In the genomic region with DNA sequence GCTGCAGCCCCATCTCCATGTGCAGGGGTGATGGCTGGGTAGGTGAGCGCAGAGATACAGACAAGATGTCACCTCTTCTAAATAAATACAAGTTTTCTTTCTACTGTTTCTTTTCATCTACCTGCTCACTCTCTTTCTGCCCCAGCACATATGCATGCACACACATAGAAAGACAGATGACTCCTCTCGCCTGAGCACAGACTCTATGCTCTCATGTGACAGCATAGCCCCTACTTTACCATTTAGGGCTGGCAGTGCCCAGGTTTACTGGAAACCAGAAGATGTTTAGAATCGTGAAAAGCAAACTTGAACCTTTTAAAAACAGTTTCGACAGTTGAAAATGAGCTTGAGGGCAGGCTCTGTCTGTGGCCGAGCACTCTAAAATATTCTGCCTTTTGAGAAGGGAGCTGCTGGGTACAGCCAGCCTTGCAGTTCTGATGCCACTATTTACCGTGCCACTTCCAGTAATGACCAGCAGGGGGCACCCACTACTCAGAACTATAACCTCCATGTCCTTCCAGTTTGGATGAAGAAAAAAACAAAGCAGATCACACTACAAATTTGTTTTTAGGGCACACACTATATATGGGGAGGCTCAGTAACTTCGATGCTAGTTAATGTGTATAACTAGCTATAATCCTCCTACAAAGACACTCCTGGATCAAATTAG, we compare ENCODE assay signal across 9 mouse cellular contexts. TPM values are rescaled to one million over a fixed set of nuclear protein-coding genes. Genes with fewer than 3 reads are reported as not detected.
A peak's percentile ranks its signal among the peaks of the same experiment; 100 is the strongest.
DNase-seq lines count a peak whose midpoint lies in the region; ATAC-seq and TF ChIP-seq lines count a peak whose summit lies in the region.
"Had no signal": no experiment of that assay in that cellular context is flagged by ENCODE, and none has a peak within 500 bp of the region (broad histone marks: within the 10 kb centered on the region; RNA-seq: fewer than 3 reads in every experiment).

No protein-coding gene starts in this region.

- WGBS in embryonic facial prominence, embryonic 11.5 days, result 35% methylated on average over 7 of the region's 7 CpGs

- TF ChIP-seq CTCF in layer of hippocampus, adult 2 months (conservative IDR thresholded peaks at IDR 0.05), result peak; percentile 100

- in situ Hi-C loops in ES-E14 (cut with MboI; ENCODE audit: low sequenced_read_pairs in 2 of 2, unreplicated experiment in 2 of 2), result loop anchor here (10.0 to 25.0 kb wide), 2 partner anchors 311 to 323 kb away; no protein-coding TSS in a partner anchor

- no peak overlapping the region for H3K4me2 ChIP-seq in embryonic facial prominence, embryonic 11.5 days (ENCODE audit: low read depth, low read length)
- H3K4me2 ChIP-seq: liver, embryonic 15.5 days had no signal

- peak; percentile 69 for DNase-seq in ES-E14 (ENCODE audit: low read depth, low spot score)
- DNase-seq in adrenal gland, postnatal 4 days (ENCODE audit: low spot score in 2 of 2), result peak; percentile 40 to 74
- DNase-seq in embryonic facial prominence, embryonic 11.5 days (ENCODE audit: low spot score), result peak; percentile 87
- peak; percentile 15 to 73 for DNase-seq in heart, adult 9 months (ENCODE audit: low spot score in 2 of 2)
- DNase-seq in layer of hippocampus, adult 2 months (ENCODE audit: low spot score in 2 of 2), result peak; percentile 83 to 91
- DNase-seq in lung, postnatal 14 days, result peak; percentile 77
- peak; percentile 93 to 94 for DNase-seq in right cerebral cortex, adult 2 months (ENCODE audit: low spot score in 2 of 2)
- peak; percentile 15 for DNase-seq in yolk sac, embryonic 10.5 days (ENCODE audit: low spot score)

- H3K27ac ChIP-seq in ES-E14 (ENCODE audit: insufficient read depth, low read depth, low read length, poor library complexity, severe bottlenecking), result no peak overlapping the region
- no peak overlapping the region for H3K27ac ChIP-seq in embryonic facial prominence, embryonic 11.5 days (replicated peaks; ENCODE audit: low read depth, low read length)
- no peak overlapping the region for H3K27ac ChIP-seq in layer of hippocampus, adult 2 months
- H3K27ac ChIP-seq: liver, embryonic 15.5 days had no signal

- ATAC-seq in embryonic facial prominence, embryonic 11.5 days (replicated peaks; ENCODE audit: insufficient number of reproducible peaks, low FRiP score, low TSS enrichment, low read depth), result no peak

- no peak overlapping the region for H3K4me3 ChIP-seq in ES-E14 (ENCODE audit: insufficient read depth in 1 of 2, low read depth in 1 of 2, low read length in 2 of 2, poor library complexity in 1 of 2, severe bottlenecking in 1 of 2)
- no peak overlapping the region for H3K4me3 ChIP-seq in embryonic facial prominence, embryonic 11.5 days (ENCODE audit: low read depth, low read length)
- no peak overlapping the region for H3K4me3 ChIP-seq in layer of hippocampus, adult 2 months
- H3K4me3 ChIP-seq: liver, embryonic 15.5 days had no signal

- no peaks in the 10 kb centered on the region for H3K27me3 ChIP-seq in embryonic facial prominence, embryonic 11.5 days (ENCODE audit: control insufficient read depth, insufficient read depth, low read length)
- H3K27me3 ChIP-seq: liver, embryonic 15.5 days had no signal

- no peak overlapping the region for H3K9ac ChIP-seq in ES-E14 (ENCODE audit: insufficient read depth, low read depth, low read length, poor library complexity, severe bottlenecking)
- no peak overlapping the region for H3K9ac ChIP-seq in embryonic facial prominence, embryonic 11.5 days (replicated peaks; ENCODE audit: low read length)
- H3K9ac ChIP-seq: liver, embryonic 15.5 days had no signal

- no peaks in the 10 kb centered on the region for H3K36me3 ChIP-seq in ES-E14 (ENCODE audit: control insufficient read depth, insufficient read depth, low read length, poor library complexity, severe bottlenecking)
- no peaks in the 10 kb centered on the region for H3K36me3 ChIP-seq in embryonic facial prominence, embryonic 11.5 days (replicated peaks; ENCODE audit: control insufficient read depth, insufficient read depth, low read depth, low read length)
- H3K36me3 ChIP-seq: liver, embryonic 15.5 days had no signal

- H3K4me1 ChIP-seq in ES-E14 (ENCODE audit: control insufficient read depth in 2 of 2, insufficient read depth in 2 of 2, low read length in 2 of 2, poor library complexity in 1 of 2), result no peaks in the 10 kb centered on the region
- no peaks in the 10 kb centered on the region for H3K4me1 ChIP-seq in embryonic facial prominence, embryonic 11.5 days (ENCODE audit: control insufficient read depth, insufficient read depth, low read length)
- H3K4me1 ChIP-seq: liver, embryonic 15.5 days had no signal

- no peaks in the 10 kb centered on the region for H3K9me3 ChIP-seq in ES-E14 (ENCODE audit: control insufficient read depth, insufficient read depth, low read depth, low read length)
- H3K9me3 ChIP-seq in embryonic facial prominence, embryonic 11.5 days (replicated peaks; ENCODE audit: control insufficient read depth, low read length), result no peaks in the 10 kb centered on the region
- H3K9me3 ChIP-seq: liver, embryonic 15.5 days had no signal

TF ChIP-seq in ES-E14, 5 proteins besides CTCF, POLR2A, EP300 and RAD21:
- TF ChIP-seq ZC3H11A (IDR thresholded peaks at IDR 0.05; ENCODE audit: borderline replicate concordance, low read depth, low read length), result peak; percentile 69; the same call in 1 of the 2 replicates
- no peak for TF ChIP-seq MAFK (IDR thresholded peaks at IDR 0.05; ENCODE audit: insufficient read depth, low read depth, low read length)

RNA-seq across cellular contexts. Expression of gene Gm17087, which starts 47.3 kb away (rescaled TPM):
- not detected in 2 replicates for total RNA-seq in ES-E14 (2012; rRNA removed)
- not detected for total RNA-seq in adrenal gland, postnatal 4 days (2021)
- polyA plus RNA-seq in embryonic facial prominence, embryonic 11.5 days (2014; fragmentation: Nextera tagmentation; extraction: Ambion mirVana), result not detected in 2 replicates
- not detected for total RNA-seq in layer of hippocampus, adult 2 months (2021)
- polyA plus RNA-seq: liver, embryonic 15.5 days had no signal

Comparison
In these comparisons a context has a peak if more than half of its experiments do, and no peak if none do; other contexts are left out.
1. DNase-seq: peak in every context shown above with its lines; median percentile 94 in right cerebral cortex, adult 2 months; 87 in embryonic facial prominence, embryonic 11.5 days; 87 in layer of hippocampus, adult 2 months; 77 in lung, postnatal 14 days; 69 in ES-E14; 57 in adrenal gland, postnatal 4 days; 44 in heart, adult 9 months; 15 in yolk sac, embryonic 10.5 days.